Mouse (Mus musculus): Measurements from ENCODE around the gene Mrtfa.

DNA sequence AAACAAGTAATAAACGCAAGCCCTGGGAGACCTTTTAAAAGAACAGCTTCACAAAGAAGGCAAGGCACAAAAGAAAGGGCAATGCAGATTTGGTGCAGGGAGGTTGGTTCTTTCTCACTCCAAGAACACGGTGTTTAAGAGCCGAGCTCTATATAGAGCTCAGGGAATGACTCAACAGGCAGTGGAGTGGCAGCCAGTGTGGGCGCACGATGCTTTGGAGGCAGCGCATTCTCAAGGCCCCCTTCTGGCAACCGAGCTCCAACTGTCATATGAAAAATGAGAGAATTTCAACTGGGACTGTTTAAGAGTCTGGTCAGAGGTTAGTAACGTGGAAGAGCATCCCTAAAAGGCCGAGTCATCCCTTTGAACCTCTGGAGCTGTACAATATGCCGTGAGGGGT lies 84.6 kb downstream of the Mrtfa start:
- TF ChIP-seq POLR2A (IDR thresholded peaks at IDR 0.05; ENCODE audit: low read depth, low read length) (no peak), CTCF (conservative IDR thresholded peaks at IDR 0.05; ENCODE audit: insufficient read depth, insufficient read length, low read depth, low read length) (no peak)
